Mouse (Mus musculus): ENCODE data around the gene A730071L15Rik. TPM values are rescaled to one million over a fixed set of nuclear protein-coding genes. Genes with fewer than 3 reads are reported as not detected.

The A730071L15Rik gene
- polyA plus RNA-seq, 1 experiment from 2014 or later = 0.84 TPM

GRCm38 (mm10) chr11:6163062-6163461, 36.8 kb upstream of the A730071L15Rik start:
- Histone ChIP-seq H3K36me3 (ENCODE audit: control insufficient read depth, insufficient read depth) (no peaks in the 10 kb centered on the region), H3K4me2 (ENCODE audit: low read length) (no peak overlapping the region), H3K4me3 (replicated peaks; ENCODE audit: low read length) (no peak overlapping the region), H3K4me1 (replicated peaks; ENCODE audit: control insufficient read depth, insufficient read depth, low read length) (peaks cover 12% of the 10 kb centered on the region), H3K9me3 (ENCODE audit: control insufficient read depth, low read length) (no peaks in the 10 kb centered on the region), H3K9ac (replicated peaks; ENCODE audit: low read depth, low read length) (no peak overlapping the region), H3K27ac (ENCODE audit: low read length) (no peak overlapping the region), H3K27me3 (replicated peaks; ENCODE audit: control insufficient read depth, insufficient read depth, low read length) (no peaks in the 10 kb centered on the region)
- ATAC-seq = no peak
- over 99% methylated on average over 3 of the region's 3 CpGs for WGBS

GRCm38 (mm10) chr11:6163706-6164105, 36.1 kb upstream of the A730071L15Rik start:
- H3K4me2 ChIP-seq (ENCODE audit: low read length) = no peak overlapping the region
- H3K36me3 ChIP-seq (ENCODE audit: control insufficient read depth, insufficient read depth) = no peaks in the 10 kb centered on the region
- peaks cover 10% of the 10 kb centered on the region for H3K4me1 ChIP-seq (replicated peaks; ENCODE audit: control insufficient read depth, insufficient read depth, low read length)
- no peak overlapping the region for H3K27ac ChIP-seq (ENCODE audit: low read length)
- WGBS = 93% methylated on average over 12 of the region's 12 CpGs
- no peak overlapping the region for H3K4me3 ChIP-seq (replicated peaks; ENCODE audit: low read length)
- H3K9ac ChIP-seq (replicated peaks; ENCODE audit: low read depth, low read length) = no peak overlapping the region
- no peaks in the 10 kb centered on the region for H3K9me3 ChIP-seq (ENCODE audit: control insufficient read depth, low read length)
- no peaks in the 10 kb centered on the region for H3K27me3 ChIP-seq (replicated peaks; ENCODE audit: control insufficient read depth, insufficient read depth, low read length)
- no peak for ATAC-seq

DNA sequence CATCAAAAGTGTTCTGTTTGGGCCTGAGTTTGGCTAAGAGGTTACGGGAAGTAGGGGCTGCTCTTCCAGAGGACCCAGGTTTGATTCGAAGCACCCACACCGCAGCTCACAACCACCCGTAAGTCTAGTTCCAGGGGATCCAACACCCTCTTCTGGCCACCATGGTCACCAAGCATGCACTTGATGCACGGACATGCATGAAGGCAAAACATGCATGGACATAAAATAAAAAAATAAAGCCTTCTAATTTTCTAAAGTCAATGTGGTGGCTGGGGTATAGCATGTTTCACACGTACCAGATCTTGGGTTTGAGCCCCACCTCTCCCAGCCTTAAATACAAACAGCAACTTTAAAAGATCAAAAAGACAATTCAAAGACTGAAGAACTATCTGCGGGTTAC, 35.0 kb upstream of the A730071L15Rik start:
- WGBS = 97% methylated on average over 7 of the region's 7 CpGs
- H3K9ac ChIP-seq (replicated peaks; ENCODE audit: low read depth, low read length) = no peak overlapping the region
- no peaks in the 10 kb centered on the region for H3K27me3 ChIP-seq (replicated peaks; ENCODE audit: control insufficient read depth, insufficient read depth, low read length)
- H3K4me1 ChIP-seq (replicated peaks; ENCODE audit: control insufficient read depth, insufficient read depth, low read length) = peaks cover 9% of the 10 kb centered on the region
- H3K36me3 ChIP-seq (ENCODE audit: control insufficient read depth, insufficient read depth) = no peaks in the 10 kb centered on the region
- ATAC-seq = no peak
- H3K9me3 ChIP-seq (ENCODE audit: control insufficient read depth, low read length) = no peaks in the 10 kb centered on the region
- H3K4me3 ChIP-seq (replicated peaks; ENCODE audit: low read length) = no peak overlapping the region
- H3K4me2 ChIP-seq (ENCODE audit: low read length) = no peak overlapping the region
- no peak overlapping the region for H3K27ac ChIP-seq (ENCODE audit: low read length)

DNA sequence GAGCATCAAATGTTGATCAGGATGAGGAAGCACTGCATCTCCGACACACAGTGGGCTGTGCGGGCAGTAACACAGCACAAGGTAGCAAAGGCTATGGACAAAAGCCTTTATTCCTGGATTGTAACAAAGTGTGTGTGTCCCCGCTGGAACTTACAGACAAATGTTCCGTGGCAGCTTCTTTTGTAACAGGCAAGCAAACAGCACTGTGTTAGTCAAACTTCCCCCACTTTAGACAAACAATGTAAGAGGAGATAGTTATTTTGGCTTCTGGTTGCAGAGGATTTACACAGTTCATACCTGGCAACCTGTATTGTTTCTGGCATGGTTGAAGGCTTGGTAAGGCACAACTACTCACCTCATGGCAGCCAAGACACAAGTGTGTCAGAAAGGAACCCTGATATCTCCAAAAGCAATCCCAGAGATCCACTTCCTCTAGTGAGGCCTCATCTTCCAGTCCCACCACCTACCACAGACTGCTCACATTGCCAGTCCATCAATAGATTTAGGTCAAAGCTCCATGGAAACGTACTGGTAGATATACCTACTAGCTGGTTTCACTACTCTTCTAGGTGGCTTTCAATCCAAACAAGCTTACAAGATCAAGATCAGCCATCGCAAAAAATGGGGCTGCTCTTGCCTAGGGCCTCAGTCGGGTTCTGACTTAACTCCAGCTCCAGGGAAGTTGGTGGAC, 34.3 kb upstream of the A730071L15Rik start:
- H3K9me3 ChIP-seq (ENCODE audit: control insufficient read depth, low read length) = no peaks in the 10 kb centered on the region
- 93% methylated on average over 7 of the region's 7 CpGs for WGBS

DNA sequence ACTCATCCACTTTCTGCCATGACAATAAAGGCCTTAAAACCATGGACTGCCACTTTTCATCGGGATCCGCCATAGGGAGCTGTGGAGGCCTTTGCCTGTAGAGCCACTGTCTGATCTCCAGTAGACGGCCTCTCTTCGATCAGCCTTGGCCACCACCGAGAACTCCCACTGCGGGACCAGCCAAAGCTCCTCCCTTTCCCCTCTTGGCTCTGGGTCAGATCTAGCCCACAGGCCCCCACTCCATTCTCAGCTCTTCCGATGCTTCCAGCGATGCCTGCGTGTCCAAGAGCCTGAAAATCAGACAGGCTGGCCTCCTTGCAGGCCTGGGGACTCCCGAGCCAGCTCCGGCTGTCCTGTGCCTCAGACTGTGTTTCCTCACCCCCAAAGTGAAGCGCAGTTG, 33.5 kb upstream of the A730071L15Rik start:
- H3K4me3 ChIP-seq (replicated peaks; ENCODE audit: low read length) = no peak overlapping the region
- H3K27ac ChIP-seq (ENCODE audit: low read length) = no peak overlapping the region
- H3K36me3 ChIP-seq (ENCODE audit: control insufficient read depth, insufficient read depth) = no peaks in the 10 kb centered on the region
- H3K27me3 ChIP-seq (replicated peaks; ENCODE audit: control insufficient read depth, insufficient read depth, low read length) = no peaks in the 10 kb centered on the region
- ATAC-seq = peak; percentile 40; the same call in 1 of the 2 replicates
- no peak overlapping the region for H3K9ac ChIP-seq (replicated peaks; ENCODE audit: low read depth, low read length)
- H3K9me3 ChIP-seq (ENCODE audit: control insufficient read depth, low read length) = no peaks in the 10 kb centered on the region
- H3K4me2 ChIP-seq (ENCODE audit: low read length) = no peak overlapping the region
- peaks cover 3% of the 10 kb centered on the region; the same call in 1 of the 2 replicates for H3K4me1 ChIP-seq (replicated peaks; ENCODE audit: control insufficient read depth, insufficient read depth, low read length)
- WGBS = 73% methylated on average over 12 of the region's 12 CpGs

More for the DNA sequence above, 34.3 kb upstream of the A730071L15Rik start:
- H3K4me2 ChIP-seq (ENCODE audit: low read length) = no peak overlapping the region
- no peak for ATAC-seq
- H3K27me3 ChIP-seq (replicated peaks; ENCODE audit: control insufficient read depth, insufficient read depth, low read length) = no peaks in the 10 kb centered on the region
- H3K36me3 ChIP-seq (ENCODE audit: control insufficient read depth, insufficient read depth) = no peaks in the 10 kb centered on the region
- H3K27ac ChIP-seq (ENCODE audit: low read length) = no peak overlapping the region
- H3K4me3 ChIP-seq (replicated peaks; ENCODE audit: low read length) = no peak overlapping the region
- H3K4me1 ChIP-seq (replicated peaks; ENCODE audit: control insufficient read depth, insufficient read depth, low read length) = peaks cover 9% of the 10 kb centered on the region
- no peak overlapping the region for H3K9ac ChIP-seq (replicated peaks; ENCODE audit: low read depth, low read length)

DNA sequence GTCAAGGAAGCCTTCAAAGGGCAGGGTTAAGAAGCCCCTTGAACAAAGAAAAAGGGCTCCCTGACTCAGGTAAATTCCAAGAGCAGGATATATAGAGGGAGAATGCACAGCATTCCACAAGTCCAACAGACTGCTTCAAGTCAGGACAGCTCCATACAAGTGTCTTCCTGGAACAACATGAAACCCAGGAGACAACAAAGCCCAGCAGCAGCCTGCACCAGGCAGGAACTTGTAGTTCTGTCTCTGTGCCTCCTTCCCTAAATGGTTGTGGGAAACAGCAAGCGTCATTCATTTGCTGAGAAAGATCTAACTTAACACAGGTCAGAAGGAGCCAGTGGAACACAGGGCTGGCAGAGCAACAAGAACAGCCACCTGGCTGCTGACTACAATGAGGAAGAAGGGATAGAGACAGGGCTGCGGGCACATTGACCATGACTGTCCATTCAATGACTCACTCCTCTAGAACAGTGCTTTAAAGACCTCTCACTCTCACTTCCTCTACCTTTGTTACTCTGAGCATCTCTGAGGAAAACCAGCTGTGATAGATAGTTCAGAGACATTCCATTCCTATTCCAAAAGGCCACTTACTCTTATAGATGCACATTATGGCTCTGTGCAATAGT, 30.7 kb upstream of the A730071L15Rik start:
- Histone ChIP-seq H3K27me3 (replicated peaks; ENCODE audit: control insufficient read depth, insufficient read depth, low read length) (no peaks in the 10 kb centered on the region), H3K4me2 (ENCODE audit: low read length) (no peak overlapping the region), H3K36me3 (ENCODE audit: control insufficient read depth, insufficient read depth) (no peaks in the 10 kb centered on the region; the same call in 1 of the 2 replicates), H3K4me3 (replicated peaks; ENCODE audit: low read length) (no peak overlapping the region), H3K9me3 (ENCODE audit: control insufficient read depth, low read length) (no peaks in the 10 kb centered on the region), H3K9ac (replicated peaks; ENCODE audit: low read depth, low read length) (no peak overlapping the region), H3K4me1 (replicated peaks; ENCODE audit: control insufficient read depth, insufficient read depth, low read length) (peaks cover 3% of the 10 kb centered on the region; the same call in 1 of the 2 replicates), H3K27ac (ENCODE audit: low read length) (no peak overlapping the region)
- WGBS = 83% methylated on average over 2 of the region's 2 CpGs
- no peak for ATAC-seq

DNA sequence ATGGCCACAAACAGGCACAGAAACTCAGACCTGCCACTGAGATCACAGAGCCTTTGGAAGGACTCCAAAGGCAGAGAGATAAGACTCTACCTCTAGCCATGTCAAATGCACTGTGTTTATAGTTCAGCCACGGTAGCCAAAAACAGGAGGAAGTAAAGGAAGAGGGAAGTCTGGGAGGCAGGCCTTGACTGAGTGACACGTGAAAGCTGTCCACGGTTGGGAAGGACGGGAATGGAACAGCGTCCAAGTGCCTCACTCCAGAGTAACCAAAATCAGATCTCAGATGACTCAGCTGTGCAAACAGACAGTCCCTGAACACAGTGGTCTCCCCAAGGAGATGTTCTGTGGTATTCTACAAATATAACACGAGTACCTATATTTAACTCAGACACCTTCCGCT, 25.1 kb upstream of the A730071L15Rik start:
- Histone ChIP-seq H3K27me3 (replicated peaks; ENCODE audit: control insufficient read depth, insufficient read depth, low read length) (no peaks in the 10 kb centered on the region), H3K9ac (replicated peaks; ENCODE audit: low read depth, low read length) (no peak overlapping the region), H3K4me3 (replicated peaks; ENCODE audit: low read length) (no peak overlapping the region), H3K4me1 (replicated peaks; ENCODE audit: control insufficient read depth, insufficient read depth, low read length) (peaks cover 11% of the 10 kb centered on the region; the same call in 1 of the 2 replicates), H3K36me3 (ENCODE audit: control insufficient read depth, insufficient read depth) (no peaks in the 10 kb centered on the region; the same call in 1 of the 2 replicates), H3K4me2 (ENCODE audit: low read length) (no peak overlapping the region), H3K27ac (ENCODE audit: low read length) (no peak overlapping the region), H3K9me3 (ENCODE audit: control insufficient read depth, low read length) (no peaks in the 10 kb centered on the region)
- no peak for ATAC-seq
- 92% methylated on average over 7 of the region's 7 CpGs for WGBS

GRCm38 (mm10) chr11:6175506-6175905, 24.3 kb upstream of the A730071L15Rik start:
- Histone ChIP-seq H3K36me3 (ENCODE audit: control insufficient read depth, insufficient read depth) (no peaks in the 10 kb centered on the region; the same call in 1 of the 2 replicates), H3K4me1 (replicated peaks; ENCODE audit: control insufficient read depth, insufficient read depth, low read length) (peaks cover 13% of the 10 kb centered on the region; the same call in 1 of the 2 replicates), H3K9me3 (ENCODE audit: control insufficient read depth, low read length) (no peaks in the 10 kb centered on the region), H3K27ac (ENCODE audit: low read length) (no peak overlapping the region), H3K9ac (replicated peaks; ENCODE audit: low read depth, low read length) (no peak overlapping the region), H3K4me2 (ENCODE audit: low read length) (no peak overlapping the region), H3K4me3 (replicated peaks; ENCODE audit: low read length) (no peak overlapping the region), H3K27me3 (replicated peaks; ENCODE audit: control insufficient read depth, insufficient read depth, low read length) (no peaks in the 10 kb centered on the region)
- ATAC-seq = no peak
- WGBS = 94% methylated on average over 1 of the region's 1 CpGs

DNA sequence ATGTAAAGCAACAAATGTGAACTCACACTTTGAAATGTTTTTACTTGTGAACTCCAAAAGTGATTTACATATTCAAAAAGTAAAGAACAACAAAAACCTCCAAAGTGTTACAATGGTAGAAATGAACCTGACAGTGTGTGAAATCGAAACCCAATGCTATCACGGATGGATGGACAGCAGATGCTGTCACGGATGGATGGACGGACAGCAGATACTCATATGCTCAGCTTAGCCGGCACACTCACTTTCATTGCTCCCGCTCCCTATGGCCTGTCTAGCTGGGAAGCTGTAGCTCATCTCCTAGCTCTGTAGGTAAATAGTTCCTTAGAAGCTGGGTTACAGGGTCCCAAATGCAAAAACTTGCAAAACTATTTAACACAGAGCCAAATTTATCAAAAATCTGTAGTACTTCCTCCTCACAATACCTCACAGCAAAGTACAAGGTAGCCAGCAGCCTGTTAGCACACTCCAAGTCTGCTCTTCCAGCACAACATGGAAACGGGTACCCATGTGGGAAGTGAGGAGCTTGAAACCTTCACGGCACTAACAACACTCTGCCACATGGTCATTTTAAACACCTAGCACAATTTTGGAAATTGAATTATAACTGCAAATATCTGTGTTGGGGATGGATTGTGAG, 21.9 kb upstream of the A730071L15Rik start:
- Histone ChIP-seq H3K27ac (ENCODE audit: low read length) (no peak overlapping the region), H3K36me3 (ENCODE audit: control insufficient read depth, insufficient read depth) (no peaks in the 10 kb centered on the region; the same call in 1 of the 2 replicates), H3K9ac (replicated peaks; ENCODE audit: low read depth, low read length) (no peak overlapping the region), H3K4me2 (ENCODE audit: low read length) (no peak overlapping the region), H3K9me3 (ENCODE audit: control insufficient read depth, low read length) (no peaks in the 10 kb centered on the region), H3K27me3 (replicated peaks; ENCODE audit: control insufficient read depth, insufficient read depth, low read length) (no peaks in the 10 kb centered on the region), H3K4me3 (replicated peaks; ENCODE audit: low read length) (no peak overlapping the region), H3K4me1 (replicated peaks; ENCODE audit: control insufficient read depth, insufficient read depth, low read length) (peaks cover 17% of the 10 kb centered on the region)
- no peak for ATAC-seq
- WGBS = 57% methylated on average over 8 of the region's 8 CpGs
